Mouse (Mus musculus) liver, postnatal 0 days (tissue): ENCODE results near the gene Mfrp.

Source experiments
- CTCF ChIP-seq: sonication (generic); IDR thresholded peaks from 2 replicates; pipeline ENCODE4 v1.5.1; 2016; ENCODE audit warnings: antibody characterized with exemption, low read depth
- EP300 ChIP-seq: IDR thresholded peaks from 2 replicates; pipeline ENCODE4 v1.6.1; 2016; ENCODE audit warnings: antibody characterized with exemption, low read depth, mild to moderate bottlenecking

DNA sequence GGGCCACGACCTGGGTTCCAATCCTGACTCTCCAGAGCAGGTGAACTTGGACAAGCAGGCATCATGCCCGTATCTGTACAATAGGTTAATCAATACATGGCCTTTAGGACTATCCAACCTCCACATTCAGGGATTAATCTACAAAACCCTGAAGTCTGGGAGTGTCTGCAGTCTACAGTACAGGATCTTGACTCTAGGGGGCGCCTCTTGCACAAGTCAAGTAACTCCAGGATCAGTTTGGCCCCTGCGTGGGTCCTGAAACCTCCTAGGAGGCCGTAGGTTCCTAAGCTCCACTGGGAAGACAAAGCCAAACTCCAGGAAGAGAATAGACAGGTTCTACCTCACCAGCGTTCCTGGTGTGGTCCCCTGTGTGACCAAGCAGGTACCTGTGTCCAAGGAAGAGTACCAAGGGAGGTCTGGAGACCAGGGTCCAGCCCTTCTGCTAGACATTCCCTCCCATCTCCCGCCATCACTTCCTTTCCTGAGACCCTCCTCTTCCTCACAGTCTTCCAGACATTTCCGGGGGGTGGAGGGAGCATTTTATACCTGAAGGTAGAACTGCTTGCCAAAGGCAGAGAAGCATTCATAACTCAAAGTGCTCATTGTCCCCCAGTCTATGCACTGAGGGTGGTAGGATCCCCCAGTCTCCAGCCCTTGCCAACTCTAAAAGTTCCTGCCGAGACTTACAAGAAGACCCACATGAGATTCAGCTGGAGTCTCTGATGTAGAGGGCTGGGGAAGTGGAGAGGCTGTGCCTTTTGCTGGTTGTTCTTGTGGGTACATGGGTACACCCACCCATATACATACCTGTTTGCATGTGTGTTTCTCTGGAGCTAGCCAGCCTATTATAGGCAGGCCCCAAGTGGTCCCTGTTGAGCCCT, 26.9 kb upstream of the Mfrp start:
- TF ChIP-seq CTCF: peak; percentile 60
- TF ChIP-seq EP300: no peak
